Mouse (Mus musculus): ENCODE measurements at regions not wholly inside any gene's neighbourhood (a gene's known extent, or its start where the extent isn't known, plus 50 kb on each side); places are given as distances from the start of the nearest gene placed in this dataset.

DNA sequence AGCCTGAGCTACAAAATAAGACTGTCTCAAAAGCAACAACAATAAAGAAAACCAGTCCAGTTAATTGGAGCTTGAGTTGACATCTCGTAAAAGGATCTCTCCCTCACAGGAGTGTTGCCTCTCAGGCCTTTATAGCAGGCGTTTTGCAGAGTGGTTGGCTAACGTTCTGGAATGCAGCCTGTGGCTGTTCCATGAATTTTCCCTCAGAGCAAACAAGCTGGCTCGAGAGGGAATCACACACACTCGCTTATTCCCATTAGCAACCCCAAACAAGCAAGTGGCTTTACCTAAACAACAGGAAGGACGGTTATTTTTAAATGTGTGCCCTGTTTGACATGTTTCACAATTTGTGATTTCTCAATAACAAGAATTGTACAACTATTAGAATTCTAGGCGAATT lies 59.2 kb upstream of the Klf6 start:
- ATAC-seq: no peak

GRCm38 (mm10) chr13:5802826-5803225 lies 58.5 kb upstream of the Klf6 start:
- ATAC-seq: no peak

DNA sequence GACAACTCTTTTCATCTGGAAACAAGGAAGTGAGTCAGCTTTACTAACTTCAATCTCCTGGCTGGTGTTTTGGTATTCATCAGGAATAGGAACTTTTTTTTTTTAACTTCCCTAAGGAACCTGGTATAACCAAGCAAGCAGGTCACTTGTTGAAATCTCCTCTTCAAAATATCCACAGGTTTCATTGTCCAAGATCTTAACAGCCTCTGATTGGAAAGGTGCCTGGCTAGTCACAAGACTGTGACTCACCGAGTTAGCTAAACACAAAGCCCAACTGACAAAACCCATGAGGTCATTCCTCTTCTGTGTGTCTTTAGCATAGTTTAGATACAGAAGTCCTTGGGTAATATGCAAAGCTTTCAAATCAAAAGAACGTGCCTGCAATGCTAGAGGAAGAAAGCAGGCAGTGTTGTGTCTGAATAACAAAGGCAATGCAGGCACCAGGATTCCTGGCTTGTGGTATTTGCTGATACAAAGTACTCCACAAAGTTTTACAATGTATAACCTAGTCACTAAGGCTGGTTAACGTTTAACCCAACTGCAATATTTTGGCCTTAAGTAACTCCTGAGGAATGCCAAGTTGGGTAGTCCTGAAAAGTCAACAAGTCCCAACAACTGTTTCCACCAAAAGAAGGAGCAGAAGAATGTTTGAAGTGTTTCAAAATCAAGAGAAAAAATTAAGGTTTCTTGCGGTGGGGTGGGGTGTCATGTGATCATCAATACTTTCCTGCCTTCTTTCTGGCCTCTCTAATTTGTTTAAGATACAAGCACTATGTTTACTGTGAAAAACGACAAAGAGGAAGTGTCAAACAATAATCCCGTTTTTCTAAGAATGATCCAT lies 57.5 kb upstream of the Klf6 start:
- peak; percentile 27 for ATAC-seq

- peak; percentile 29 for ATAC-seq
Observed at GRCm38 (mm10) chr13:5804381-5804941, 56.8 kb upstream of the Klf6 start.

- ATAC-seq: no peak
Observed at GRCm38 (mm10) chr13:5808380-5808779, 52.9 kb upstream of the Klf6 start.

Measured in inflammation-experienced regulatory T-cells, adult 6 months (primary cell).